Comparison of ENCODE assay signal across 9 mouse cellular contexts in the genomic region with DNA sequence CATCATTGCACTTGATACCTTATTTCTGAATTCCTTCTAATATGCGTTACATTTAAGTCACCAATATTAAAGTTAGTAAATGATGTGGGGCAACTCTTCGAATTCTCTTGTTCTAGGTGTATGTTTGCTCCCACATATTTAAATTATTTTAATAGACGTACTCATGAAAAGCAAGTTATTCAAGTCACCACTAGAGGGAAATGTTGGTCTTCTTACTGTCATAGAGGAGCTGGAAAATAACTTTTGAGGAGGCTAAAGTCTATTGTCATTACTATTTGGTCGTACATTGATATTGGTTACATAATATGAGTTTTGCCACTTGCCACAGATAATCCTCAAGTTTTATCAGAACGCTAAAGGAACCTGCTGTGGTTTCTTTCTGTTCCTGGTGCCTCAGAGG.
DNase-seq lines count a peak whose midpoint lies in the region; ATAC-seq lines count a peak whose summit lies in the region.
"Had no signal": no experiment of that assay in that cellular context is flagged by ENCODE, and none has a peak within 500 bp of the region (broad histone marks: within the 10 kb centered on the region; RNA-seq: fewer than 3 reads in every experiment).

No protein-coding gene starts in this region.

- H3K9me3 ChIP-seq in forebrain, embryonic 14.5 days (replicated peaks; ENCODE audit: control insufficient read depth, low read length) = no peaks in the 10 kb centered on the region
- no peaks in the 10 kb centered on the region for H3K9me3 ChIP-seq in forebrain, embryonic 12.5 days
- no peaks in the 10 kb centered on the region for H3K9me3 ChIP-seq in midbrain, embryonic 16.5 days (replicated peaks; ENCODE audit: control insufficient read depth, low read length, poor library complexity, severe bottlenecking)
- H3K9me3 ChIP-seq: limb, embryonic 12.5 days had no signal

- H3K27me3 ChIP-seq in forebrain, embryonic 14.5 days (replicated peaks; ENCODE audit: control insufficient read depth, insufficient read depth, low read length) = no peaks in the 10 kb centered on the region
- no peaks in the 10 kb centered on the region for H3K27me3 ChIP-seq in forebrain, embryonic 12.5 days
- H3K27me3 ChIP-seq in midbrain, embryonic 16.5 days (ENCODE audit: control insufficient read depth, insufficient read depth, low read depth, low read length) = no peaks in the 10 kb centered on the region

- H3K4me2 ChIP-seq in forebrain, embryonic 14.5 days (ENCODE audit: low read length) = no peak overlapping the region
- no peak overlapping the region for H3K4me2 ChIP-seq in forebrain, embryonic 12.5 days
- H3K4me2 ChIP-seq in midbrain, embryonic 16.5 days (ENCODE audit: low read length) = no peak overlapping the region
- H3K4me2 ChIP-seq: limb, embryonic 12.5 days had no signal

- no peaks in the 10 kb centered on the region for H3K36me3 ChIP-seq in forebrain, embryonic 14.5 days (ENCODE audit: control insufficient read depth, insufficient read depth, low read length)
- no peaks in the 10 kb centered on the region for H3K36me3 ChIP-seq in forebrain, embryonic 12.5 days (replicated peaks)
- H3K36me3 ChIP-seq in midbrain, embryonic 16.5 days (ENCODE audit: control insufficient read depth, insufficient read depth, low read length) = no peaks in the 10 kb centered on the region
- H3K36me3 ChIP-seq: limb, embryonic 12.5 days had no signal

- no peak overlapping the region for H3K27ac ChIP-seq in forebrain, embryonic 14.5 days (ENCODE audit: low read depth, low read length)
- no peak overlapping the region for H3K27ac ChIP-seq in forebrain, embryonic 12.5 days
- H3K27ac ChIP-seq in midbrain, embryonic 16.5 days (ENCODE audit: low read length) = no peak overlapping the region
- H3K27ac ChIP-seq: limb, embryonic 12.5 days had no signal

- H3K4me1 ChIP-seq in forebrain, embryonic 14.5 days (ENCODE audit: control insufficient read depth, insufficient read depth, low read length) = no peaks in the 10 kb centered on the region
- H3K4me1 ChIP-seq in forebrain, embryonic 12.5 days = no peaks in the 10 kb centered on the region
- H3K4me1 ChIP-seq in midbrain, embryonic 16.5 days (ENCODE audit: control insufficient read depth, insufficient read depth, low read length) = no peaks in the 10 kb centered on the region
- H3K4me1 ChIP-seq: limb, embryonic 12.5 days had no signal

- H3K9ac ChIP-seq in forebrain, embryonic 14.5 days (ENCODE audit: low read length) = no peak overlapping the region
- no peak overlapping the region for H3K9ac ChIP-seq in forebrain, embryonic 12.5 days
- H3K9ac ChIP-seq in midbrain, embryonic 16.5 days (ENCODE audit: low read depth, low read length) = no peak overlapping the region
- H3K9ac ChIP-seq: limb, embryonic 12.5 days had no signal

- ATAC-seq in forebrain, embryonic 14.5 days = peak; percentile 55; the same call in 1 of the 2 replicates
- no peak for ATAC-seq in forebrain, embryonic 12.5 days (ENCODE audit: low FRiP score)
- ATAC-seq in midbrain, embryonic 16.5 days = 0 out of 2 replicates have a peak, but pooled peaks have one; percentile 45

- intact Hi-C loops in left cerebral cortex, postnatal 25 days (cut with DNase I) = loop anchor here (1.0 to 10.0 kb wide), 2 partner anchors 580 to 643 kb away; a partner anchor contains a TSS
- intact Hi-C loops in left cerebral cortex, postnatal 4 days (cut with DNase I) = loop anchor here (2.0 kb wide), 1 partner anchor 644 kb away; no protein-coding TSS in a partner anchor

- no peak overlapping the region for H3K4me3 ChIP-seq in forebrain, embryonic 14.5 days (ENCODE audit: low read depth, low read length)
- H3K4me3 ChIP-seq in forebrain, embryonic 12.5 days (replicated peaks) = no peak overlapping the region
- H3K4me3 ChIP-seq in midbrain, embryonic 16.5 days (ENCODE audit: low read depth, low read length) = no peak overlapping the region
- H3K4me3 ChIP-seq: limb, embryonic 12.5 days had no signal

- 25% methylated on average over 5 of the region's 5 CpGs for WGBS in forebrain, embryonic 14.5 days
- WGBS in forebrain, embryonic 12.5 days = 29% methylated on average over 5 of the region's 5 CpGs
- 26% methylated on average over 5 of the region's 5 CpGs for WGBS in midbrain, embryonic 16.5 days

- peak; percentile 85 for DNase-seq in forebrain, embryonic 14.5 days (ENCODE audit: low spot score)
- DNase-seq in left cerebral cortex, postnatal 25 days (ENCODE audit: low spot score in 2 of 2) = peak; percentile 2 to 36
- DNase-seq in left cerebral cortex, postnatal 4 days = no peak
- DNase-seq in R1 (ENCODE audit: low read depth, low spot score) = peak; percentile 5
- no peak for DNase-seq in right cerebral cortex, adult 18-20 months
- no peak for DNase-seq in urinary bladder, postnatal 36 days (ENCODE audit: low spot score in 2 of 2)

Comparison
In these comparisons a context has a peak if more than half of its experiments do, and no peak if none do; other contexts are left out.
1. DNase-seq: peak in forebrain, embryonic 14.5 days (single experiment), left cerebral cortex, postnatal 25 days (2 of 2) and R1 (single experiment); none in left cerebral cortex, postnatal 4 days (single experiment), right cerebral cortex, adult 18-20 months (single experiment) and urinary bladder, postnatal 36 days (0 of 2).